Mouse (Mus musculus): Measurements from ENCODE around the gene Nol4l.

The Nol4l gene

GRCm38 (mm10) chr2:153421233-153421632, 108.5 kb downstream of the Nol4l start:
- DNase-seq (ENCODE audit: low read depth, low spot score): peak; percentile 61

GRCm38 (mm10) chr2:153418381-153418780, 111.4 kb downstream of the Nol4l start:
- DNase-seq (ENCODE audit: low read depth, low spot score): no peak

DNA sequence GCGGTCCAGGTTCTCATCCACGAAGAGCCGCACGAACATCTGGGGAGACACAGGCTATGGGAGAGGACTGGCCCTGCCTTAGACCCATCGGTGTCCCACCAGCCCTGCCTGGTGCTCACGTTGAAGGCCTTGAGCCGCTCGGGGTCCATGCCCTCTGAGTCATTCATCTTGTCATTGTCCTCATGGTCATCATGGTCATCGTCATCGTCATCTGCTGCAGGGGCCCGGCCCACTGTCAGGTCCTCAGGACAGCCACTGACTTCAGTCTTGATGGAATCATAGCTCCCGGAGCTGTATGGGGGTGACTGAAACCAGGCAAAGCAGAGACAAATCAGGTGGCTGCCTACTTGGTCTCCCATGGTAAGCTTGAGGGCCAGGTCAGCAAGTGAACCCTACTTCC, 111.9 kb downstream of the Nol4l start:
- no peak for DNase-seq (ENCODE audit: low read depth, low spot score)

DNA sequence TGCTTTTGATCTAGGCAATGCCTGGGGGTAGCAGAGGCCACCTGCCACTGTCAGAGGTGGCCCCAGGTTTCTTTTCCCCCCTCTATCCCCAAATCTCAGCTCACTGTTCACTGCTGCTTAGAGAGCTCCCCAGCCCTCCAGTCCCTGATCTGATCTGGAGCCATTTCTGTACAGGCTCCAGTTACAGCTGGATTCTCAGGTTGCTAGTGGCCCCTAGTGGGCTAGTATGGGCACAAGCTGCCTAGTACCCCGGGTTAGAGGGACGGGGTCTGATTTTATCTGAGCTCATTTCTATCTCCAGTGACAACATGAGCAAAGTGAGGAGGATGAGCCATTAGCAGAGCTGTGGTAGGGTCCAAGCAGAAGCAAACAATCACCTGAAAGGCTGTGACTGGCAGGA, 115.2 kb downstream of the Nol4l start:
- peak; percentile 59 for DNase-seq (ENCODE audit: low read depth, low spot score)

GRCm38 (mm10) chr2:153412563-153412962, 117.2 kb downstream of the Nol4l start:
- peak; percentile 51 for DNase-seq (ENCODE audit: low read depth, low spot score)

GRCm38 (mm10) chr2:153411557-153411956, 118.2 kb downstream of the Nol4l start:
- no peak for DNase-seq (ENCODE audit: low read depth, low spot score)

DNA sequence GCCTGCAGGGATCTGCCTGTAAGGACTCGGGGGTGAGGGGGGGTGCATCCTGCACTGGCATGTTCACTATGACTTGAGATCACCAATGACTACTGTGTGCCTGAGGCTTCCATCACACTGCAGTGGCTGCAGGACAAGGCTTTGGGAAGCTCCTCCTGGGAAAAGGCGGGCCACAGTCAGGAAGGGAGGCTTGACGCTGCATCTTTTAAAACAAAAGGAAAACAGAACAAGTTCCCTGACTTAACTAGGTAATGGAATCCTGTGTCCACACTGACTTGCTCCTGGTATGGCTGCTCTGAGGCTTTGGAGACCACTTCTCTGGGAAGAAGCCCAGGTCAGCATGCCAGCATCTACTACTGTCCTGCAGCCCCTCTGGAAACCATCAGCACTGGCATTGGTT, 120.8 kb downstream of the Nol4l start:
- no peak for DNase-seq (ENCODE audit: low read depth, low spot score)

DNA sequence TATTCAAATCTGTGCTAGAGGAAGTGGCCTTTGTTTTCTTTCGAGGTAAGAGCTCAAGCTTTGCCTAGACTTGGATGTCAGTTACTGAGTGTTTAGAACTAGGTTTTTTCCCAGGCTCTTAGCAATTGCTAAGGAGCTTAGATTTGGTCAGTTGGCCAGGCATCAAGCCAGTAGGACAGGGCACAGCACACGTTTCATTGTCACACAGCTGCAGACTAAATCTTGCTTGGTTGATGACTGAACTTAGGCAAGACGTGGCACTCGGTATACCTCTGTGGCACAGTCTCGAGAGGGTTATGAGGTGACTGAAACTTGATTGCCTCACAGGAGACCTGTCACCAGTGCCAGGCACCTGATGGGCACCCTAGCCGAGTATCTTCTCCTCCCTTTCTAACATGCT, 122.9 kb downstream of the Nol4l start:
- DNase-seq (ENCODE audit: low read depth, low spot score): no peak

DNA sequence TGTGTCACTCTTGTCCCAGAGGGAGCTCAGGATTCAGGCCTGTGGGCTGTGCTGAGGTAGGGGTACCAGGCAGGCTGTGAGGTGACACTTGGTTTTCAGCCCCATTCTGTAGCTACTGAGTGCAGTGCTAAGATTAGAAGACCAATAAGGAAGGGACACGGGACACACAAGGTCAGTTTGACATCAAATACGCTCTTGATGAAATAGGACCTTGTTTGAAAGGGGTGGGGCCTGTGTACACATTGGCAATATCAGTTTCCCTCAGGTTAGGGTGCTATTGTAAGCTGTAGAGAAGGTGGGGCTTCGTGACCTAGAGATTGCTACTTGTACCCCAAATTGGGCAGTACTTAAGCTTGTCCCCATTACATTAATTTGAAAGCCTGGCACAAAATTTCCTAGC, 124.9 kb downstream of the Nol4l start:
- no peak for DNase-seq (ENCODE audit: low read depth, low spot score)

- DNase-seq (ENCODE audit: low read depth, low spot score): no peak
These were observed 125.7 kb downstream of the Nol4l start for GRCm38 (mm10) chr2:153404062-153404461.

GRCm38 (mm10) chr2:153399166-153399565, 130.6 kb downstream of the Nol4l start:
- no peak for DNase-seq (ENCODE audit: low read depth, low spot score)

DNA sequence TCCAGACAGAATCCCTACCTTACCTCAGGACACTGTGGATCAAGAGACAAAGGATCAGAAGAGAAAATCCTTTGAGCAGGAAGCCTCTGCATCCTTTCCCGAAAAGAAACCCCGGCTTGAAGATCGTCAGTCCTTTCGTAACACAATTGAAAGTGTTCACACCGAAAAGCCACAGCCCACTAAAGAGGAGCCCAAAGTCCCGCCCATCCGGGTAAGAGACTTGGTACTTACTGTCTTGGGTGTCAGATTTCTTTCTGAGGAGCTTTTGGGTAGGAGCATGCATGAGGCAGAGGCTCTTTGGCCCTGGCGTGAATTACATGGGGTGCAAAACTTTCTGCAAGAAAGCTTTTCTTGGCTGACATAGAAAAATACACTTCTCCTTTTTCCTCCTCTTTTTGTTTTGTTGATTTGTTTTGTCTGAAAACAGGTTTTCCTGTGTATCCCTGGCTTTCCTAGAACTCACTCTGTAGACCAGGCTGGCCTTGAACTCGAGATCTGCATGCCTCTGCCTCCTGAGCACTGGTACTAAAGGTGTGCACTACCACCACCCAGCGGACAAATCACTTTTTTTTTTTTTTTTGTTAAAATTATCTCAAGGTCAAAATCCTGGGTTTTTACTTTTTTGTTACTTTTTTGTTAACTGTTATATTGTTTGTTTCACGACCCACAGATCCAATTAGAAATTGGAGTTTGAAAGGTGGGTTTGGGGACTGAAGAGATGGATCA, 131.8 kb downstream of the Nol4l start:
- DNase-seq (ENCODE audit: low read depth, low spot score): peak; percentile 76

DNA sequence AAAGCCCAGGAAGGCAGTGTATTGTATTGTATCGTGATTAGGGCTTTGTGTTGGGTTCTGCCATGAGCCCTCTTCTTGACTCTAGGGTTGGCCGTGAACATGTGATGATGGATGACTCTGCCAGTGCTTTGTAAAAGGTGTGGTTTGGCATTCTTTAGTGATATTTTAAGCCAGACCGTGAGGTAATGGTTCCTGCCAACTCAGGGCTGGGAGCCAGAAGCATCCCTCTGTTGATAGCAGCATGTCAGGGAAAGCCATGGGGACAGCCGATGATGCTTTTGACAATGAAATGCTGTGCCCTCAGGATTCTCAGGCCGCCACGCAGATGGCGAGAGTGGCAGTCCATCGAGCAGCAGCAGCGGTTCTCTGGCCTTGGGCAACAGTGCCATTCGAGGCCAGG, 136.7 kb downstream of the Nol4l start:
- DNase-seq (ENCODE audit: low read depth, low spot score): no peak

DNA sequence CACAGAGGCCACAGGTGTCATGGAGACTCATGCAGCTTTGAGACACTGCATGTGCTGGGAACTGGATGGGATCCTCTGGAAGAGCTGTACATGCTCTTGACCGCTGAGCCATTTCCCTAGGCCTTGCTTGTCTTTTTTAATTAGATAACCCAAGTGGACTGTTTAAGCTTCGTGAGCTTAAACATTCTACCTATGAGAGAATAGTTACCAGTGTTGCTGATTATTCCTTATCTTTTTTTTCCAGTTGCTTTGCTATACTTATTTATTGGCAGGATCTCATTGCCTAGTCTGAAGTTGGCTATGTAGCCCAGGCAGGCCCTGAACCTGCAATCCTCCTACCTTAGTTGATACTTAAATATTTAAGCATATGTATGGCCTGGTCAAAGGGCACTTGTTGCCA, 139.9 kb downstream of the Nol4l start:
- no peak for DNase-seq (ENCODE audit: low read depth, low spot score)

GRCm38 (mm10) chr2:153380479-153380878, 149.3 kb downstream of the Nol4l start:
- DNase-seq (ENCODE audit: low read depth, low spot score): no peak

DNA sequence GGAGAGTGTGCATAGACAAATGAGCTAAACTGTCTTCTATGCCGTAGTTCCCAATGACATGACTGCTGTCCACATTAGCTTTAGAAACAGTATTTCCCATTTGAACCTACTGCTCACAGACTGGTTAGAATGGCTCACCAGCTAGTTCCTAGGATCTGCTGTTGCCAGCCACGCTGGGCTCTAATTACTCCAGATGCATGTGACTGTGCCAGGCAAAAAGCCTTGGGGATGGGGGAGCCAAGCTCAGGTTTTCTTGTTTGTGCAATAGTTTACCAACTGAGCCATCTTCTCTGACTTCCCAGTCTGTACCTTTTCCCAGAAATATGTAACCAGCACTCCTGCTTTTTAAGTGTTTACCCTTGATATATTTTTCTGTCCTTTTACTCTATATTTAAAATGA, 154.4 kb downstream of the Nol4l start:
- DNase-seq (ENCODE audit: low read depth, low spot score): no peak

DNA sequence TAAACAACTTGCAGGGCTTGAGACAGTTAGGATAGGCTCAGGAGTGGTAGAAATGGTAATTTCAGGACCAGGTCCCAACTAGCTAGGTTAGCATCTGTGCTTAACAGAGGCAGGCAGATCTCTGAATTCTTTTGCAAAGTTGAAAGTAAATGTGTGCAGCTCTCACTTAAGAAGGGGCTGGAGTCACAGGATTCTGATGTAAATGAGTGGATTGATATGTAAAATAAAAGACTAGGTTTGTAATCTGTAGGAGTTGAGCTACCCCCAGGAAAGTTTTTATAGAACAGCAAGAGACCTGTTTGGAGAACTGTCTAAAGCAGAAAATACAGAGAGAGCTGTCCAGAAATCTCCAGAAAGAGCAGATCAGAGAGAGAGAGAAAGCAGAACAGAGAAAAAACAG, 158.9 kb downstream of the Nol4l start:
- peak; percentile 90 for DNase-seq (ENCODE audit: low read depth, low spot score)

GRCm38 (mm10) chr2:153364531-153364930, 165.2 kb downstream of the Nol4l start:
- DNase-seq (ENCODE audit: low read depth, low spot score): peak; percentile 77

- DNase-seq (ENCODE audit: low read depth, low spot score): no peak
These were observed 168.6 kb downstream of the Nol4l start for GRCm38 (mm10) chr2:153361101-153361710.
